Mouse (Mus musculus) cerebellum, adult 2 months (tissue): ENCODE data around the gene Ntf5.

Source experiments
- CTCF ChIP-seq: fragments of 200-500 bp; IDR thresholded peaks from 2 replicates; pipeline ENCODE4 v1.5.1; 2011; ENCODE audit warnings: low read depth, mild to moderate bottlenecking, control low read depth, low read length, moderate library complexity, borderline replicate concordance; ENCODE audit not compliant: insufficient read depth
- POLR2A ChIP-seq: fragments of 200-500 bp; IDR thresholded peaks from 2 replicates; pipeline ENCODE4 v1.6.1; 2011; ENCODE audit warnings: low read length, control low read depth, borderline replicate concordance; ENCODE audit not compliant: insufficient read depth

DNA sequence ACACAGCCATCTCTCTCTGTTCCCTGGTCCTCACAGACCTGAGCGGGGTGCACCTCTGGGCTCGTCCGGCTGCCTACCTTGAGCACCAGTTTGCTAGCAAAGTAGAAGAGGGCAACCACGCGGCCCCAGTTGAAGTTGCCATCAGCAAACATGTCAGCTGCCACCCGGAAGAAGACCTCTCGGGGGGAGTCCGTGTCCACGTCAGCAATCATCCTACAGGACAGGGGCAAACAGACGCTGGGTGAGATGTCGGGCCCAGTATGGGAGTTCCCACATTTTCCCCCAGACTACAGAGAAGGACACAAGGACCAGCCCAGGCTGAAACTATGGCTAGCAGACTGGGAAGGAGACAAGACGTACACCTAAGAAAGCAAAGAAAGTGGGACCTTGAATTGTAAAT, 51.6 kb downstream of the Ntf5 start:
- TF ChIP-seq CTCF (no peak), POLR2A (no peak)
